Mouse (Mus musculus): ENCODE measurements around the gene Vwce. TPM values are rescaled to one million over a fixed set of nuclear protein-coding genes. Genes with fewer than 3 reads are reported as not detected.

Gene Vwce
- polyA plus RNA-seq, 1 experiment: 0.11 TPM

DNA sequence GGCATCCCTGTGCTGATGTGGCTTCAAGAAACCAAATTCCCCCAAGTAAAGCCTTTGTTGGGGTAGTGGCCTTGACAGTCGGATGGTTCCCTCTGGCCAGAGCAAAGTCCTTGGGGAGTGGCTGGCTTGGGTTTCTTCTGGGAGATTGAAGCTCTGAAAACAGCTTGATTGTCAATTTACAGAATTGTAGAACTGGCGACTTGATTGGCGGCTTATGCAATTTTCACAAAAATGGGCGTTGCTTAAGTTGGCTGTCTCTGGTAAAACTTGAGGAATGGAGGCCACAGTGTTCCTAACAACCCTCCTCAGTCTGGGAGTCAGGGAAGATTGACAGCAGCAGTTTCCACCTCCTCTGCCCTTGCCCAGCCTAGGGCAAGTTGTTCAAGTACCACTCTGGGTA lies 58.3 kb downstream of the Vwce start:
- Histone ChIP-seq H3K27me3 (ENCODE audit: control insufficient read depth) (no peaks in the 10 kb centered on the region), H3K36me3 (ENCODE audit: control insufficient read depth) (peaks cover 29% of the 10 kb centered on the region), H3K9me3 (ENCODE audit: control insufficient read depth, low read length) (no peaks in the 10 kb centered on the region), H3K4me1 (ENCODE audit: control insufficient read depth) (peaks cover 59% of the 10 kb centered on the region), H3K4me3 (replicated peaks) (peak overlapping the region; percentile 25)
- TF ChIP-seq TAL1 (IDR thresholded peaks at IDR 0.05; ENCODE audit: low read length): no peak
- no peak for TF ChIP-seq GATA1 (IDR thresholded peaks at IDR 0.05; ENCODE audit: low read length)

GRCm38 (mm10) chr19:10693926-10694682 lies 60.1 kb downstream of the Vwce start:
- Histone ChIP-seq H3K9me3 (ENCODE audit: control insufficient read depth, low read length) (no peaks in the 10 kb centered on the region), H3K27me3 (ENCODE audit: control insufficient read depth) (no peaks in the 10 kb centered on the region), H3K4me3 (replicated peaks) (no peak overlapping the region), H3K36me3 (ENCODE audit: control insufficient read depth) (peaks cover 29% of the 10 kb centered on the region), H3K4me1 (ENCODE audit: control insufficient read depth) (peaks cover 64% of the 10 kb centered on the region)
- no peak for TF ChIP-seq GATA1 (IDR thresholded peaks at IDR 0.05; ENCODE audit: low read length)
- no peak for TF ChIP-seq TAL1 (IDR thresholded peaks at IDR 0.05; ENCODE audit: low read length)

DNA sequence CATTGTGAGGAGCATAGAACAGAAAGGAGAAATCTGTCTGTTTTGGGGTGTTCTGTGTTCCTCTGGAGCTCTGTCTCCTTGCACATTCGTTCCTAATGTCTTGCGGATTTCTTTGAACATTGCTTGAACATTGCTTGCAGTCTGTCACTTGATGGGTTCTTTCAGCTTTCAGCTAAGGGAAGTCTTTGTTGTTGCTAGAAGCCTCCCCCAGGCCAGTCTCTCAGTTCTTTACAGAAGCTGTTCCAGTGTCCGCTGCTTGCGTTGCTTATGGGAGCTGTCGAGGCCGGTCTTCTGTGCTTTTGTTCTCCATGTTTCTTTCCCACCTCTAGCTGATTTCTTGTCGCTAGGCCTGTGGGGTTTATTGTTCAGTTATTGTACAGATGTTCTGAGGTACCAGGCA lies 61.8 kb downstream of the Vwce start:
- H3K4me1 ChIP-seq (ENCODE audit: control insufficient read depth): peaks cover 63% of the 10 kb centered on the region
- TF ChIP-seq GATA1 (IDR thresholded peaks at IDR 0.05; ENCODE audit: low read length): no peak
- no peak for TF ChIP-seq TAL1 (IDR thresholded peaks at IDR 0.05; ENCODE audit: low read length)

DNA sequence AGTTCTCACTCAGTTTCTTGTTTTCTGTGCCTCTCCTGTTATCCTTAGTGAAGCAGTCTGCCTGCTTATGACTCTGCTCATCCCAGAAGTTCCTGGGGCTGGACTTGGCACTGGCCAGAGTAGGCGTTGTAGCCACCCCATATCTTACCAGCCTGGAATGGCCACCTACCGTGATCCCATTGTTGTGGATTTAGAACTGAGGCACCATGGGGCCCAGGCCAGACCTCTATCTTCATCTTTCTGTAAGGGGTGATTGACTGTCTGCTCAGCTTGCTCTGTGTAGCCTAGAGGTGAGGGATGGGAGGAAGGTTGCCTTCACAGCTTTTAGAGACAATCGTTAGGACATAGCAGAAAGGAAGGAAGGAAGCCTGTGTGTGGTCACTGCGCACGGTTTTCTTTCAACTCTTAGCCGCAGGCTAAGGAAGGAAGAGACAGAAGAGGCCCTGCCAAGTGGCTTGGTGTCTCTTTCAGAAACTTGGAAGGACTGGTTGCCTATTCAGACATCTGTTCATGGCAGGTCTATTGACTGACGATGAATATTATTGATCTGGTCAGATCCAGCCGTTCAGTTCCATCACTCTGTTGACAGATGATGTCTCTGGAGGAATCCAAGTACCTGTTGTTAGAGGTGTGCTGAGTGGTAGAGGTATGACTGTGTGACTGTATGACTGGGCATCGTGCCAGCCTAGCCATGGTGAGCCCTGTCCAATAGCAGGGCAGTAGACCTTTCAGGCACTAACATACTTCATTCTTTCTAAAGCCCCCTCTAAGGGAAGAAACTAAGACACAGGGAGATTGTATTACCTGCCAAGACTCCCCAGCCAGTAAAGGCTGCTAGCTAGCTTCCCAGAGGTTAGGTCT lies 64.3 kb downstream of the Vwce start:
- no peaks in the 10 kb centered on the region for H3K27me3 ChIP-seq (ENCODE audit: control insufficient read depth)
- H3K4me3 ChIP-seq (replicated peaks): no peak overlapping the region
- peaks cover 18% of the 10 kb centered on the region for H3K36me3 ChIP-seq (ENCODE audit: control insufficient read depth)
- peaks cover 65% of the 10 kb centered on the region for H3K4me1 ChIP-seq (ENCODE audit: control insufficient read depth)
- TF ChIP-seq GATA1 (IDR thresholded peaks at IDR 0.05; ENCODE audit: low read length) (no peak), TAL1 (IDR thresholded peaks at IDR 0.05; ENCODE audit: low read length) (no peak)
- no peaks in the 10 kb centered on the region for H3K9me3 ChIP-seq (ENCODE audit: control insufficient read depth, low read length)

More for the DNA sequence above, 61.8 kb downstream of the Vwce start:
- Histone ChIP-seq H3K9me3 (ENCODE audit: control insufficient read depth, low read length) (no peaks in the 10 kb centered on the region), H3K4me3 (replicated peaks) (no peak overlapping the region), H3K36me3 (ENCODE audit: control insufficient read depth) (peaks cover 29% of the 10 kb centered on the region), H3K27me3 (ENCODE audit: control insufficient read depth) (no peaks in the 10 kb centered on the region)

GRCm38 (mm10) chr19:10699851-10700250 lies 65.8 kb downstream of the Vwce start:
- Histone ChIP-seq H3K9me3 (ENCODE audit: control insufficient read depth, low read length) (no peaks in the 10 kb centered on the region), H3K36me3 (ENCODE audit: control insufficient read depth) (peaks cover 10% of the 10 kb centered on the region), H3K27me3 (ENCODE audit: control insufficient read depth) (no peaks in the 10 kb centered on the region), H3K4me1 (ENCODE audit: control insufficient read depth) (peaks cover 66% of the 10 kb centered on the region), H3K4me3 (replicated peaks) (no peak overlapping the region)
- TF ChIP-seq GATA1 (IDR thresholded peaks at IDR 0.05; ENCODE audit: low read length): no peak
- TF ChIP-seq TAL1 (IDR thresholded peaks at IDR 0.05; ENCODE audit: low read length): no peak

GRCm38 (mm10) chr19:10701013-10701726 lies 67.2 kb downstream of the Vwce start:
- Histone ChIP-seq H3K4me1 (ENCODE audit: control insufficient read depth) (peaks cover 67% of the 10 kb centered on the region), H3K4me3 (replicated peaks) (no peak overlapping the region)
- TF ChIP-seq GATA1 (IDR thresholded peaks at IDR 0.05; ENCODE audit: low read length) (no peak), TAL1 (IDR thresholded peaks at IDR 0.05; ENCODE audit: low read length) (no peak)

DNA sequence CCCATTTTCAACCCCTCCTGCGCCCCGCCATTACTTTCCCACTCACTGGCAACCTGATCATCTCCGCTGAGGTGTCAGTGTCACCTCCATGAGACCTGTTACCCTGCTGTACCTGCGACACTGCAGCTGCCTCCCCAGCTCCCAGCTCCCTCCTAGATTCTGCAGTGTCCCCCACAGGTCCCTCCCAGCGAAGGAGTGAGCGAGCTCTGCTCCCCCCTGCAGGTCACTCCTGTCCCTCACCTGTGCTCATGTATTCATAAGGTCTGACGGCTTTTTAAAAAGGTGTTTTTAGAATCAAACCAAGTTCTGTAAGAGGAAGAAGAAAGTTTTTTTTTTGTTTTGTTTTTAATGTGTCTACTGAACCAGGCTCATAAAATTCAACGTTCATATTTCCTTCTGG lies 68.1 kb downstream of the Vwce start:
- Histone ChIP-seq H3K27me3 (ENCODE audit: control insufficient read depth) (no peaks in the 10 kb centered on the region), H3K36me3 (ENCODE audit: control insufficient read depth) (peaks cover 21% of the 10 kb centered on the region), H3K4me3 (replicated peaks) (no peak overlapping the region), H3K9me3 (ENCODE audit: control insufficient read depth, low read length) (no peaks in the 10 kb centered on the region), H3K4me1 (ENCODE audit: control insufficient read depth) (peaks cover 65% of the 10 kb centered on the region)
- TF ChIP-seq TAL1 (IDR thresholded peaks at IDR 0.05; ENCODE audit: low read length) (no peak), GATA1 (IDR thresholded peaks at IDR 0.05; ENCODE audit: low read length) (no peak)

More at GRCm38 (mm10) chr19:10701013-10701726, 67.2 kb downstream of the Vwce start:
- no peaks in the 10 kb centered on the region for H3K9me3 ChIP-seq (ENCODE audit: control insufficient read depth, low read length)
- H3K36me3 ChIP-seq (ENCODE audit: control insufficient read depth): peaks cover 15% of the 10 kb centered on the region
- H3K27me3 ChIP-seq (ENCODE audit: control insufficient read depth): no peaks in the 10 kb centered on the region

- H3K4me3 ChIP-seq (replicated peaks): no peak overlapping the region
- H3K36me3 ChIP-seq (ENCODE audit: control insufficient read depth): peaks cover 33% of the 10 kb centered on the region
- TF ChIP-seq TAL1 (IDR thresholded peaks at IDR 0.05; ENCODE audit: low read length): no peak
- no peak for TF ChIP-seq GATA1 (IDR thresholded peaks at IDR 0.05; ENCODE audit: low read length)
- H3K4me1 ChIP-seq (ENCODE audit: control insufficient read depth): peaks cover 53% of the 10 kb centered on the region
- H3K27me3 ChIP-seq (ENCODE audit: control insufficient read depth): no peaks in the 10 kb centered on the region
- no peaks in the 10 kb centered on the region for H3K9me3 ChIP-seq (ENCODE audit: control insufficient read depth, low read length)
These were observed 69.5 kb downstream of the Vwce start for GRCm38 (mm10) chr19:10703470-10703869.
